Mouse (Mus musculus) ES-Bruce4 (cell line): ENCODE data around the gene Coro2a.

Experiments used
- CTCF ChIP-seq: IDR thresholded peaks from one replicate; pipeline ENCODE4 v1.8.1; 2011; ENCODE audit warnings: low read depth, low read length
- POLR2A ChIP-seq: IDR thresholded peaks from one replicate; pipeline ENCODE4 v1.8.1; 2011; ENCODE audit warnings: low read length; ENCODE audit not compliant: insufficient read depth

DNA sequence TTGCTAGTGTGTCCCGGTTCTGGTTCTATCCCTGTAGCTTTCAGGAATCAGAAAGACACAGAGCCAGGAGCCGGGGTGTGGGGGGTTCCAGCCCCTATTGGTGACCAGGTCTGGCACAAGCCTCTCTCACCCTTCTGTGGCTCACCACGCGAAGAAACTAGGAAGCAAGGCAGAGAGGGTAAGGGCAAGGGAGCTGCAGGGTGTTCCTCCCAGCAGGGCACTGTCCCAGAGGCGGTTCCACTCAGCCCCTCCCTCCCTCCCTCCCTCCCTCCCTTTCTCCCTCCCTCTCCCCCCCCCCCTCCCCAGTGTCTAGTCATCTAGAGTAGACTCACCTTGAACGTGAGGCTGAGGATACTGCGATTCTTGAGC is 74.5 kb downstream of the Coro2a start:
- TF ChIP-seq CTCF, result no peak
- TF ChIP-seq POLR2A, result no peak
